Mouse (Mus musculus): ENCODE measurements at regions not wholly inside any gene's neighbourhood (a gene's known extent, or its start where the extent isn't known, plus 50 kb on each side); places are given as distances from the start of the nearest gene placed in this dataset.

DNA sequence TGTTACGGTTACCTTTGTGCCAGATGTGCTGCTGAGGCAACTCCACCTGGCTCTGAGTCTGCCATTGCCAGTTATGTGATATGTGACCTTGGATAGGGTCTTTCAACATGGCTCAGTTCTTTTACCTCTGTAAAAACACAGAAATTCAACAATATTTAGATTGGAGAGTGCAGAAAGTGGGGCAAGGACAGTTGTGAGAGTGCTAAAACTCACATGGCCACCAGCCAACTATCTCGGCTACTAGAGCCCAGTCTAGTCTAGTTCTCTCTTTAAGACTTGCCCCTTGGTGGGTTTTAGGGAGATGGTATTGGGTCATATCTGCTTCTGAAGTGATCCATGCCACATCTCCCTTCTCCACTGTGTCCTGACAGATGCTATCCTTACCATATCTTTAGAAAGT, 233.0 kb downstream of the Phf14 start:
- DNase-seq, result no peak

- no peak for DNase-seq
Observed at GRCm38 (mm10) chr6:12145216-12145615, 237.6 kb downstream of the Phf14 start.

- no peak for DNase-seq
Observed at GRCm38 (mm10) chr6:12150613-12151333, 243.2 kb downstream of the Phf14 start.

DNA sequence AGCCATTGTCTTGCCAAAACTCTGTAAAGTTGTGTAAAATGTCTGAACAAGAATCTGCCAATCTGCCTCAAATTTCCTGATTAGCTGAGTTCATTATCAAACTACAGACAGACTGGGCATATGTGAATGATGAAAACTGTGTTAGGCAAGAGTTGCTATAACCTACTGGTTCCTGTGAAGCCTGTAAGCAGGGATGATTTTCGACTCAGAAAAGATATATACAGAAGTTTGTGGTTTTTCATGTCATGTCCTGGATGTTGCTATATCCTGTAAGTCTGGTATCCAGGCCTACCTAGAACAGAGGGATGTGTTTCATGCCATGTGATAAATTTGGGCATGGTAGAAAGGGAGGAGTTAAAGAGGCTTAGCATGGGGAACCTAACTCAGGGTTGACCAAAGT, 256.4 kb downstream of the Phf14 start:
- DNase-seq, result no peak

GRCm38 (mm10) chr6:12168533-12168932, 260.9 kb downstream of the Phf14 start:
- no peak for DNase-seq

- DNase-seq, result no peak
Observed at GRCm38 (mm10) chr6:12169431-12169830, 261.8 kb downstream of the Phf14 start.

GRCm38 (mm10) chr6:12170722-12171121, 263.1 kb downstream of the Phf14 start:
- DNase-seq, result no peak

- DNase-seq, result no peak
Observed at GRCm38 (mm10) chr6:12171189-12171588, 263.6 kb downstream of the Phf14 start.

DNA sequence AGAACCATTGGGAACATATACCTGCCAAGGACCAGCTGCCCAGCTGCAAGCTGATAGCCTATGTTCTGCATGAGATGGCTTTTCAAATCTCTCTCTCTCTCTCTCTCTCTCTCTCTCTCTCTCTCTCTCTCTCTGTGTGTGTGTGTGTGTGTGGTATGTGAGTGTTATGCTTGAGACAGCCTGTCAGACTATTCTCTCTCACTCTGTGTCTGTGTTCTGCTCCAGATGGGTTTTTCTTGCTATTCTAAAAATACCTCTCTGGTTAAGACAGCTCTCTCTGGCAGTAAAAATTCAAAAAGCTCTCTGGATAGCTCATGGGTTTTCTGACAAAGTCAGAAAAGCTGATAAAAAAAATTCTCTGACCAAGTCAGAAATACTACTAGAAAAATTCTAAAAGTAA, 270.4 kb downstream of the Phf14 start:
- DNase-seq, result no peak

GRCm38 (mm10) chr6:12180951-12181350, 273.3 kb downstream of the Phf14 start:
- DNase-seq, result no peak

DNA sequence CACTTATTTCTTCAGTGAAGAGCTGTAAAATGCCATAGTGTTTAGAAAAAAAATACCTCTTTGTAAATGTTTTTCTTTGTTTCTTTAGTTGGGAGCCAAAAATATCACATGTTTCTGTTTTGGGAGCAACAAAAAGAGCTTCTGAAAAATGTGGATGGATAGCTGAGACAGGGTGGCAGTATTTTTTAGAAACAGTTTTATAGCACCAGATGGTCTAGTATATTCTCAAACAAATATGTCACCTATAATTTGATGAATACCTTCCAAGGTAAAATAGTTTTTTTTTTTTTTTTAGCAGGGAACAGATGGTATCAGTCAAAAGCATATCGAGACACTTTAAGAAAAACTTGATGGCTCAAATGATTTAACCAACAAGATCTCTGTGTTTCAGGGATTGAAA, 302.6 kb downstream of the Phf14 start:
- DNase-seq, result no peak

- DNase-seq, result no peak
Observed at GRCm38 (mm10) chr6:12214526-12215177, 307.0 kb downstream of the Phf14 start.

GRCm38 (mm10) chr6:12215178-12215553, 307.6 kb downstream of the Phf14 start:
- DNase-seq, result no peak

DNA sequence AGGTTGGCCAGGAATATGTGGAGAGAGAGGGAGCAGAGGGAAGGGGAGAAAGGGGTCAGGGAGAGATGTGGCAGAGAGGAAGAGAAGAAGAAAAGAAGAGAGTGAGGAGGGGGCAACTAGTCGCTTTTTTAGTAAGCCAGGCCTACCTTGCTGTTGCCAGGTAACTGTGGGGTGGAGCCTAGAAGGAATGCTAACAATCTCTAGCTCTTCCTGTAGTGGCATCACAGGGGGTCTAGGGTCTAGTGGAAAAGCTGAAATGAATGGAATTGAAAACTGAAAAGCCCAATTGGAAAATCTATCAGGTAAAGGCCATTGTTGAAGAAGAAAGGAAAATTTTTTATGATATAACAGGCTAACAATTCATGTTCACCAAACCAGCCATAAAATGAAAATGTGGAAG, 336.5 kb downstream of the Phf14 start:
- no peak for DNase-seq

DNA sequence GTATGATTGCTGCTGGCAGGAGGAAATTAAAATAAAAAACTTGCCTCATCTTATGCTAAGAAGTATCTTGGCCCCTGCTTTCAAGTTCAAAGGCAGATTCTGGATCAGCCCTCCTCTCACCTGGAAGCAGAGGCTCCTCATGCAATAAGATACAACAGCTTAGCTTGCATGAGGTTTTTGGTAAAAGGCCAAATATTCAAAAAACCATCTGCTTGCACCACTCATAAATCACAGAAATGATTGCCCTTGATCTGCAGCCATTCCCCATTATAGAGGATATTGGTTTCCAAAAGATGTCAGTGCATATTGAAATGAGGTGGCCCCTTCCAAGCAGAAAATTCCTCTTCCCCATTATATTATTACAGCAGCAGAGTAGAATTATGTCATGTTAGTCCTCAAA, 340.4 kb downstream of the Phf14 start:
- no peak for DNase-seq

- DNase-seq, result peak; percentile 5
Observed at GRCm38 (mm10) chr6:12248599-12248998, 341.0 kb downstream of the Phf14 start.

- DNase-seq, result no peak
Observed at GRCm38 (mm10) chr6:12254507-12254906, 346.9 kb downstream of the Phf14 start.

DNA sequence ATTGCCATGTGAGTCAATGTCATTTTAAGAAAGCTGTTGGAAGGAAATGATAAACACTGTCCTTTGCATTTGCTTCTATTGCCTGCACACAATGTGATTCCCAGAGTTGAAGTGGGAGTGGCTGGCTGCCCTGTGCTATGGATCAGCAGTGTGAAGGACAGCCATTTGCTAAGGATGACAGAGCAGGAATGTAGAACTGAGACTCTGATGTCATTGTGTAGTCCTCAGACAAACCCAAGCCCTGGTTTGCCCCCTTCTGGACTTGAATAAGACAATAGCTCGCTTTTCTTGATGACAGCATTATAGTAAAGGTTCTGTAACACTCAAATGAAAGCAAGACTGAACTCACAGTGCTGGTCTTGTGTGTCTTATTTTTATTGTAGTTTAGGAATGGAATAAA, 347.8 kb downstream of the Phf14 start:
- no peak for DNase-seq

- DNase-seq, result no peak
Observed at GRCm38 (mm10) chr6:12258273-12258672, 350.7 kb downstream of the Phf14 start.

- no peak for DNase-seq
Observed at GRCm38 (mm10) chr6:12258940-12259481, 351.4 kb downstream of the Phf14 start.

DNA sequence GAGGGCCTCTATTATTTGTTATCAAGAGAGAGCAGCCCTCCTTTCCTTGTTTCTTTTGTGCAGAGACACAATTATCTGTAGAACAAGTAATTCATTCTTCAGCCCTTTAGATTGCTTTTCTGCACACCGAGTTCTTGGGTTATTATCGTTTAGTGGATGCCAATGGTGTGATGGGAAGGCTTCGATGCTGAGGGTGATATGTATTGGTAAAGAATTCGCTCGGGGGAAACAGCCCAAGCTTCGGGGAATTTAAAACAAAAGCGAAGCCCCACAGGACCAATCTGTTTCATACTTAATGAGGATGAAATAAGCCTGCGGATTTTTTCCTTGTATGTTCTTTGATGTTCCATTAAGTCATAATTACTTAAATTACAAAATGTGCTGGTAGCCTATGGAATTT, 352.0 kb downstream of the Phf14 start:
- DNase-seq, result no peak

DNA sequence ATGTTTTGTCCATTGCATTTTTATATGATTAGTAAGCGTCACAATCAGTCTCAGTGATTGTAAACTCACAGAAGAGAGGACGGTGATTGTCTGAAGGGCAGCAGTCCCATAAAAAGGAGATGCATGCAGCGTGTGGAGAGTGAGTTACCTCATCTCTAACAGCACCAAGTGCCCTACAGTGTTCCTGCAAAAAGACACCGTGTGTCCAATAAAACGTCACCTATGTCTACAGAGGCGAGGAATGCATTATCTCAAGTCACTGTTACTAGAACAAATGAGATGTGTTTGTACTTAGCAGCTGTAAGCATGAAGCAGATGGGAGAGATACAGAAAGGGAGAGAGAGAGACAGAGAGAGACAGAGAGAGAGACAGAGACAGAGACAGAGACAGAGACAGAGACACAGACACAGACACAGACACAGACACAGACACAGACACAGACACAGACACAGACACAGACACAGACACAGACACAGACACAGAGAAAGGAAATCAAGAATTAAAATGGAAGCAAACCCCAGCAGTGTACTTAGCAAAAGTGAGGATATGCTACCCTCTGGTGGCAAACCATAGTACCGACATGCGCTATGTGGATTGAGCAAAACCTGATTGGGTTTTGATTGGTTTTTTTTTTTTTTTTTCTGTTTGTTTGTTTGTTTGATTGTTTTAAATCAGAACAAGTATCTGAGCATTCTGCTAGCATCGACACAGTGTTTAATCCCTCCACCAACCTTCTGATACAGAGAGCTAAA, 352.9 kb downstream of the Phf14 start:
- no peak for DNase-seq
